Mouse (Mus musculus): Measurements from ENCODE around the gene Sugp1.

GRCm38 (mm10) chr8:70084191-70085065 is 41.8 kb downstream of the Sugp1 start:
- no peak for TF ChIP-seq CTCF (IDR thresholded peaks at IDR 0.05; ENCODE audit: insufficient read depth, low read length)
- no peak for TF ChIP-seq POLR2A (IDR thresholded peaks at IDR 0.05; ENCODE audit: borderline replicate concordance, extremely low read depth, low read depth, low read length)
